Mouse (Mus musculus): ENCODE measurements around the gene Trip6. TPM values are rescaled to one million over a fixed set of nuclear protein-coding genes. Genes with fewer than 3 reads are reported as not detected.

The Trip6 gene
- polyA plus RNA-seq, 1 experiment from 2014 or later = 61.1 TPM

DNA sequence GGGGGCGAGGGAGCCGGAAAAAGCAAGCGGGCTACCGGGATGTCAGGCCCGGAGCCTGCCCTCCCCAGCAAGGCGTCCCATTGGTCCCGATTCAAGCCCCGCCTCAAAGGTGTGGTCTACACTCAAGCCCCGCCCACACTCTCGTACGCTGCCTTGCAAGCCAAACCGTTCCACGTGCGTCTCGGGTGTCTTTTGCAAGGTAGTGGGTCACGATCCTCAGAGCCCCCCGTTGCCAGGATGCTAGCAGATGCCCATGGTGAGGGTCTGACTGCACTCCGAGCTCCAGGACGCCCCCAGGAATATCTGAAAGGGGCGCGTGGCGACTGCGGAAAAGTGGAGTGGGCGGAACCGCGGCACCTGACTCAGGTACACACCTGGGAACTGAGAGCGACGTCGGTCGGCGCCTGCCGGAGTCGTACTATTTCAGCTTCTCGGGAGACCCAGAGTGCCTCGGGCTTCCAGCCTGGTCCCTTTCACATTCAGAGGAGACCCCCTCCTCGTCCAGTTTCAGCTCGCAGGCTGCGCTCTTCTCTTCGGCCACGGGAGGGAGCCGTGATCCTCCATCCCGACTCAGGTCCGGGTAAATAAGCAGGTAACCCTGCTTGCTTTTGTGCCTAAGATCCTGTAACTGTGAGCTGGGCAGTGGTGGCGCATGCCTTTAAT is 19.4 kb upstream of the Trip6 start, which contains the start of gene Slc12a9:
Gene Slc12a9 (minus strand): TSS at position 86 of the 663 bp plus-strand sequence.
- Histone ChIP-seq H3K4me3 (peak within 1 kb of the TSS; percentile 76), H3K27me3 (ENCODE audit: low read depth, poor library complexity, severe bottlenecking) (no peaks in the 10 kb centered on the region), H3K9me3 (replicated peaks) (no peaks in the 10 kb centered on the region), H3K36me3 (0 out of 2 replicates have a peak, but pooled peaks cover 5% of the 10 kb centered on the region), H3K27ac (replicated peaks) (peak within 1 kb of the TSS; percentile 87), H3K4me1 (peaks cover 36% of the 10 kb centered on the region)
- under 1% methylated on average over 44 of the region's 44 CpGs for WGBS
- DNase-seq (ENCODE audit: low spot score) = peak; percentile 91

DNA sequence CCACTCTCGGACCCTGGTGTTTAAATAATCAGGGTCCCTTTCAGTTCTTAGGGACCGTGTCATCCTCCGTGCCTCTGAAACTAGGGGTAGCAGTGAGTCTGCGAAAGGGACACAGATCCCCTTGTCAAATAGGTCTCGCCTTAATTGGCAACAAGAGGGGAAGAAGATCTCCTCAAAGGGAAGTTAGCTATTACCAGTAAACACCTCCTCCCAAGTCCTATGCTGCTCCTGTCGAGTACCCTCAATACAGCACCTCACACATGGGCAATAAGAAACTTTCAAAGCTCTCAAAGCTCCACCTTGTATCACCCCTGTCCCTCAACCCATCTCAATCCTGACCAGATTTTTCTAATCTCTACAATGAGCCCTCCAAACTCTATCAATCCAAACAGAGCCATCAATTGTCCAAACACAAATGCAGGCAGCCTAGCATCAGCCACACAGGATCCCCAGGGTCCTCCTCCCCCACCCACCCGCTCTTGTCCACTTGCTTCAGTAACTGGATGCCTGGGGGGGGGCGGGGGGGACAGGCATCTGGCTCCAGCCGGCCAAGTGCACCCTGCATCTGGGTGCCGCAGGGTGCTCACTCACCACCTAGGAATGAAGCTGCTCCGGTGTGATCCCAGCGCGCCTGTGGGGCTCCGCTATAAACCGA is 18.8 kb upstream of the Trip6 start:
- peaks cover 30% of the 10 kb centered on the region for H3K4me1 ChIP-seq
- no peaks in the 10 kb centered on the region for H3K27me3 ChIP-seq (ENCODE audit: low read depth, poor library complexity, severe bottlenecking)
- 22% methylated on average over 15 of the region's 15 CpGs for WGBS
- H3K27ac ChIP-seq (replicated peaks) = peak overlapping the region; percentile 87
- DNase-seq (ENCODE audit: low spot score) = no peak
- no peaks in the 10 kb centered on the region for H3K9me3 ChIP-seq (replicated peaks)
- H3K36me3 ChIP-seq = peaks cover 11% of the 10 kb centered on the region; the same call in 1 of the 2 replicates
- H3K4me3 ChIP-seq = peak overlapping the region; percentile 76

GRCm38 (mm10) chr5:137330910-137331309 is 16.7 kb upstream of the Trip6 start:
- no peak for DNase-seq (ENCODE audit: low spot score)
- no peaks in the 10 kb centered on the region for H3K9me3 ChIP-seq (replicated peaks)
- no peaks in the 10 kb centered on the region for H3K27me3 ChIP-seq (ENCODE audit: low read depth, poor library complexity, severe bottlenecking)
- 82% methylated on average over 7 of the region's 7 CpGs for WGBS
- peaks cover 22% of the 10 kb centered on the region for H3K4me1 ChIP-seq
- H3K27ac ChIP-seq (replicated peaks) = no peak overlapping the region
- H3K36me3 ChIP-seq = peaks cover 28% of the 10 kb centered on the region
- H3K4me3 ChIP-seq = no peak overlapping the region

DNA sequence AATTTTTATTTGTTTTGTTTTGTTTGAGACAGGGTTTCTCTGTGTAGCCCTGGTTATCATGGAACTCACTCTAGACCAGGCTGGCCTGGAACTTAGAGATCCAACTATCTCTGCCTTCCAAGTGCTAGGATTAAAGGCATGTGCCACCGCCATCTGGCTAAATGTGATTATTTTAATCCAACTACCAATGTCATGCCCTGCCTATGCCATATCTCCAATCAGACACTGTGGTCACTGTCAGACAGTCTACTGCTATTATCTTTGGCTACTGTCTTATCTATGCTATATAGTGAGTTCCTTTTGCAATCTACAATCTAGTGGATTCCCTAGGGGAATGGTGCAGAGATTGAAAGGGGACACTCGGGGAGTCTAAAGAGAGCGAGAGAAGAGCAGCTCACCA is 6.8 kb upstream of the Trip6 start:
- WGBS = 96% methylated on average over 3 of the region's 3 CpGs

GRCm38 (mm10) chr5:137318570-137318969 is 4.4 kb upstream of the Trip6 start:
- H3K4me1 ChIP-seq = peaks cover 22% of the 10 kb centered on the region
- 94% methylated on average over 1 of the region's 1 CpGs for whole genome bisulfite sequencing

More for the DNA sequence above, 6.8 kb upstream of the Trip6 start:
- Histone ChIP-seq H3K27ac (replicated peaks) (no peak overlapping the region), H3K27me3 (ENCODE audit: low read depth, poor library complexity, severe bottlenecking) (no peaks in the 10 kb centered on the region), H3K36me3 (peaks cover 68% of the 10 kb centered on the region), H3K9me3 (replicated peaks) (no peaks in the 10 kb centered on the region), H3K4me1 (no peaks in the 10 kb centered on the region), H3K4me3 (no peak overlapping the region)
- no peak for DNase-seq (ENCODE audit: low spot score)

GRCm38 (mm10) chr5:137317361-137317760 is 3.2 kb upstream of the Trip6 start:
- H3K27ac ChIP-seq (replicated peaks) = no peak overlapping the region
- no peaks in the 10 kb centered on the region for H3K9me3 ChIP-seq (replicated peaks)
- peaks cover 34% of the 10 kb centered on the region for H3K4me1 ChIP-seq
- H3K36me3 ChIP-seq = peaks cover 48% of the 10 kb centered on the region
- WGBS = 91% methylated on average over 8 of the region's 8 CpGs
- H3K27me3 ChIP-seq (ENCODE audit: low read depth, poor library complexity, severe bottlenecking) = no peaks in the 10 kb centered on the region; the same call in 1 of the 2 replicates
- no peak overlapping the region for H3K4me3 ChIP-seq
- DNase-seq (ENCODE audit: low spot score) = no peak

More at GRCm38 (mm10) chr5:137318570-137318969, 4.4 kb upstream of the Trip6 start:
- DNase-seq (ENCODE audit: low spot score) = no peak
- H3K4me3 ChIP-seq = no peak overlapping the region
- H3K27me3 ChIP-seq (ENCODE audit: low read depth, poor library complexity, severe bottlenecking) = no peaks in the 10 kb centered on the region; the same call in 1 of the 2 replicates
- peaks cover 50% of the 10 kb centered on the region for H3K36me3 ChIP-seq
- no peaks in the 10 kb centered on the region for H3K9me3 ChIP-seq (replicated peaks)
- H3K27ac ChIP-seq (replicated peaks) = no peak overlapping the region

DNA sequence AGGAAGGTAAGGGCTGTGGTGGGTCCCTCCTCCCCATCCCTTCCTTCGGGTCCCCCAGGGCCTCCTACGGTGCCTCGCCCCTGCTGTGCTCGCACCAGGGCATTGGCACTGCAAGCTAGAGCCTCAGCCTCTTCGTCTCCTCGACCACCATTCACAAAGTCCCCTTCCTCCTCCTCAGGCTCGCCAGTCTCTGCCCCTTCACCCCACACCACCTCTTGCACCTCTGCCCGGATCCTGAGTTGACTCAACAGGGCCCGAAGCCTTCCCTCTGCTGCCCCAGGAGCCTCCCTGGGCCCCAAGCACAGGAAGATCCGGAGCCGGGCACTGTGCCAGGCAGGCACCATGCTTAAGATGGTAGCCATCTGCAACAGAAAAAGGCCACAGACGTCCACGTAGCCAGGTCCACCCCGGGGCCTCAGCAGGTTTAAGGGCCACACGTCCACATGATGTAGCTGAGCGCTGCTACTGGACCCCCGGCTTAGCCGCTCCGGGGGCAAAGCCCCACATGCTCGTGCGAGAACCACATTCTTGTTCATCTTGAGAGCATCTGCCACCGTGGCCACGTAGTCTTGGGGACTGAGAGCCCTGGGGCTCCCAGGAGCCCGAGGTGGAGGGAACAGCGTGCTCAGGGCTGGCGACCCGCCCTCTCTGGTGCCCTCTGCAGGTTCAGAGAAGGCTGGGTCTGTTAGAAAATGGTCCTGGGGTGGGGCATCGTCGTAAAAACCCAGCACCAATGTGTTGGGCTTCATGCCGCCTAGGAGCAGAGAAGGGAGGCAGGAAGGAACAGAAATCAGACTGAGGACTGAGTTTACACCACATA is 1.1 kb upstream of the Trip6 start:
- Histone ChIP-seq H3K4me1 (peaks cover 41% of the 10 kb centered on the region), H3K4me3 (peak overlapping the region; percentile 76; the same call in 1 of the 2 replicates), H3K36me3 (peaks cover 49% of the 10 kb centered on the region), H3K9me3 (replicated peaks) (no peaks in the 10 kb centered on the region), H3K27me3 (ENCODE audit: low read depth, poor library complexity, severe bottlenecking) (no peaks in the 10 kb centered on the region; the same call in 1 of the 2 replicates), H3K27ac (replicated peaks) (peak overlapping the region; percentile 93)
- peak; percentile 46 for DNase-seq (ENCODE audit: low spot score)
- 37% methylated on average over 30 of the region's 30 CpGs for WGBS

- Histone ChIP-seq H3K36me3 (peaks cover 53% of the 10 kb centered on the region), H3K4me3 (peak overlapping the region; percentile 76), H3K27ac (replicated peaks) (peak overlapping the region; percentile 93), H3K27me3 (ENCODE audit: low read depth, poor library complexity, severe bottlenecking) (no peaks in the 10 kb centered on the region; the same call in 1 of the 2 replicates), H3K4me1 (peaks cover 41% of the 10 kb centered on the region), H3K9me3 (replicated peaks) (0 out of 2 replicates have a peak, but pooled peaks cover 5% of the 10 kb centered on the region)
- WGBS = 3% methylated on average over 22 of the region's 22 CpGs
- DNase-seq (ENCODE audit: low spot score) = peak; percentile 19
Observed at GRCm38 (mm10) chr5:137313466-137314192, 575 bp downstream of the Trip6 start.

DNA sequence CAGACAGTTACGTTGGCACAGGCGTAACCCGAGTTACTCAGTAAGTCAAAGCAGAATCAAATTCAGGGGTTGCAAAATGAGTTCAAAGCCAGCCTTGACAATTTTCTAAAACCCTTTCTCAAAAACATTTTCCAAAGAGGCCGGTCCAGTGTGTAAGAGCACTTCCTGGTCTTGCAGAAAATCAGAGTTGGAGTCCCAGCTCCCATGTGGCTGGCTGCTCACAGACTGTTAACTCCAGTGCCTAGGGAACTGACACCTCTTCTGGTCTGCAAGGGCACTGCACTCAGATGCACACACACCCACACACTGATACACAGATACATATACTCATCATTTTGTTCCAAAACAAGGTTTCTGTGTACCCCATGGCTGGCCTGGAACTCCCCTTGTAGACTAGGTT is 5.8 kb downstream of the Trip6 start:
- Histone ChIP-seq H3K9me3 (replicated peaks) (0 out of 2 replicates have a peak, but pooled peaks cover 5% of the 10 kb centered on the region), H3K4me3 (peak overlapping the region; percentile 98), H3K36me3 (peaks cover 74% of the 10 kb centered on the region), H3K27ac (replicated peaks) (peak overlapping the region; percentile 97), H3K27me3 (ENCODE audit: low read depth, poor library complexity, severe bottlenecking) (no peaks in the 10 kb centered on the region), H3K4me1 (peaks cover 56% of the 10 kb centered on the region)
- no peak for DNase-seq (ENCODE audit: low spot score)
- WGBS = 94% methylated on average over 4 of the region's 4 CpGs

GRCm38 (mm10) chr5:137307071-137307912 is 6.9 kb downstream of the Trip6 start, which contains the start of gene Srrt:
Srrt (minus strand) TSS chr5:137307674.
- no peaks in the 10 kb centered on the region for H3K27me3 ChIP-seq (ENCODE audit: low read depth, poor library complexity, severe bottlenecking)
- peak within 1 kb of the TSS; percentile 97 for H3K27ac ChIP-seq (replicated peaks)
- 0 out of 2 replicates have a peak, but pooled peaks cover 5% of the 10 kb centered on the region for H3K9me3 ChIP-seq (replicated peaks)
- peaks cover 78% of the 10 kb centered on the region for H3K36me3 ChIP-seq
- WGBS = 1% methylated on average over 72 of the region's 72 CpGs
- H3K4me3 ChIP-seq = peak within 1 kb of the TSS; percentile 98
- peaks cover 45% of the 10 kb centered on the region for H3K4me1 ChIP-seq
- DNase-seq (ENCODE audit: low spot score) = peak; percentile 95

GRCm38 (mm10) chr5:137306439-137307005 is 7.7 kb downstream of the Trip6 start:
- Histone ChIP-seq H3K36me3 (peaks cover 78% of the 10 kb centered on the region), H3K4me1 (peaks cover 41% of the 10 kb centered on the region), H3K9me3 (replicated peaks) (0 out of 2 replicates have a peak, but pooled peaks cover 5% of the 10 kb centered on the region), H3K27me3 (ENCODE audit: low read depth, poor library complexity, severe bottlenecking) (no peaks in the 10 kb centered on the region), H3K4me3 (peak overlapping the region; percentile 98), H3K27ac (replicated peaks) (peak overlapping the region; percentile 97)
- WGBS = 22% methylated on average over 12 of the region's 12 CpGs
- DNase-seq (ENCODE audit: low spot score) = no peak
